Mouse (Mus musculus) liver, adult 2 months (tissue): Measurements from ENCODE around the gene Cx3cr1. TPM values are rescaled to one million over a fixed set of nuclear protein-coding genes. Genes with fewer than 3 reads are reported as not detected.

Experiments used
- DNase-seq: peaks from one replicate; pipeline ENCODE4 v3.0.0-alpha.2; 2011; ENCODE audit warnings: low read depth, low spot score; ENCODE audit errors: extremely low read depth
- H3K27ac ChIP-seq: fragments of 200-500 bp; replicated peaks from 2 replicates; pipeline ENCODE4 v1.5.1; 2012; ENCODE audit warnings: low read depth, mild to moderate bottlenecking, control low read depth, inconsistent platforms, low read length; ENCODE audit not compliant: insufficient read depth
- H3K27me3 ChIP-seq: fragments of 200-500 bp; 2 replicates; pipeline ENCODE4 v1.6.1; 2012; ENCODE audit warnings: mild to moderate bottlenecking, moderate library complexity, low read length, inconsistent platforms; ENCODE audit not compliant: control insufficient read depth, insufficient read depth
- H3K36me3 ChIP-seq: fragments of 200-500 bp; 2 replicates; pipeline ENCODE4 v1.6.1; 2012; ENCODE audit warnings: low read length, inconsistent platforms; ENCODE audit not compliant: control insufficient read depth, insufficient read depth
- H3K4me1 ChIP-seq: fragments of 200-500 bp; 2 replicates; pipeline ENCODE4 v1.6.1; 2011; ENCODE audit warnings: low read length; ENCODE audit not compliant: control insufficient read depth, insufficient read depth
- H3K4me3 ChIP-seq: fragments of 200-500 bp; 2 replicates; pipeline ENCODE4 v1.5.1; 2011; ENCODE audit warnings: low read depth, mild to moderate bottlenecking, control low read depth, low read length, moderate library complexity; ENCODE audit not compliant: insufficient read depth
- H3K79me2 ChIP-seq: fragments of 200-500 bp; 2 replicates; pipeline ENCODE4 v1.6.1; 2012; ENCODE audit warnings: inconsistent platforms, mild to moderate bottlenecking, low read length, moderate library complexity; ENCODE audit not compliant: control insufficient read depth, insufficient read depth
- H3K9ac ChIP-seq: fragments of 200-500 bp; 2 replicates; pipeline ENCODE4 v1.6.1; 2012; ENCODE audit warnings: low read depth, mild to moderate bottlenecking, control low read depth, inconsistent platforms, low read length
- CTCF ChIP-seq: fragments of 200-500 bp; IDR thresholded peaks from 2 replicates; pipeline ENCODE4 v1.5.1; 2011; ENCODE audit warnings: low read depth, low read length, control low read depth
- POLR2A ChIP-seq: fragments of 200-500 bp; IDR thresholded peaks from 2 replicates; pipeline ENCODE4 v1.6.1; 2011; ENCODE audit warnings: low read length, control low read depth; ENCODE audit not compliant: insufficient read depth; ENCODE audit errors: extremely low read depth
- WGBS: fragments of 180-500 bp; shearing (Covaris S2); methylation state at CpG from one replicate; pipeline ENCODE4 v1.1.7; 2018; 5-methylcytosine and 5-hydroxymethylcytosine counted together
- polyA plus RNA-seq: library from polyadenylated mRNA; depleted of rRNA; stranded (reverse); fragments of >200 nt; gene quantifications from 2 replicates; pipeline ENCODE4 v1.2.3, GENCODE M21; 2012
- total RNA-seq: library from RNA; depleted of rRNA; stranded (reverse); fragments of >200 nt; gene quantifications from 2 replicates; pipeline ENCODE4 v1.2.3, GENCODE M21; 2014

Gene Cx3cr1
- total and polyA plus RNA-seq, 2 experiments, result 0.09 to 0.39 TPM

- no peak for DNase-seq
- Histone ChIP-seq H3K36me3 (no peaks in the 10 kb centered on the region), H3K27me3 (no peaks in the 10 kb centered on the region), H3K27ac (no peak overlapping the region), H3K9ac (no peak overlapping the region), H3K4me3 (no peak overlapping the region), H3K4me1 (peaks cover 4% of the 10 kb centered on the region), H3K79me2 (no peaks in the 10 kb centered on the region)
- WGBS, result 45% methylated on average over 6 of the region's 6 CpGs
- TF ChIP-seq POLR2A (no peak), CTCF (no peak)
Observed at GRCm38 (mm10) chr9:120032710-120033109, 37.0 kb downstream of the Cx3cr1 start.

GRCm38 (mm10) chr9:120030421-120030820 lies 39.3 kb downstream of the Cx3cr1 start:
- Histone ChIP-seq H3K4me3 (no peak overlapping the region), H3K36me3 (no peaks in the 10 kb centered on the region), H3K27me3 (no peaks in the 10 kb centered on the region), H3K27ac (no peak overlapping the region), H3K4me1 (peaks cover 13% of the 10 kb centered on the region), H3K9ac (no peak overlapping the region), H3K79me2 (no peaks in the 10 kb centered on the region)
- TF ChIP-seq CTCF (no peak), POLR2A (no peak)
- DNase-seq, result no peak
- 84% methylated on average over 10 of the region's 10 CpGs for WGBS

- no peak for TF ChIP-seq CTCF
- no peak for TF ChIP-seq POLR2A
- Histone ChIP-seq H3K4me3 (no peak overlapping the region), H3K79me2 (no peaks in the 10 kb centered on the region), H3K4me1 (peaks cover 13% of the 10 kb centered on the region), H3K9ac (no peak overlapping the region), H3K27ac (no peak overlapping the region), H3K36me3 (no peaks in the 10 kb centered on the region), H3K27me3 (no peaks in the 10 kb centered on the region)
- DNase-seq, result no peak
- 90% methylated on average over 6 of the region's 6 CpGs for WGBS
Observed at GRCm38 (mm10) chr9:120029880-120030279, 39.8 kb downstream of the Cx3cr1 start.

GRCm38 (mm10) chr9:120027401-120028151 lies 42.1 kb downstream of the Cx3cr1 start:
- H3K9ac ChIP-seq, result peak overlapping the region; percentile 42
- H3K27ac ChIP-seq, result 0 out of 2 replicates have a peak overlapping the region, but pooled peaks have one; percentile 3
- H3K27me3 ChIP-seq, result no peaks in the 10 kb centered on the region
- WGBS, result 11% methylated on average over 14 of the region's 14 CpGs
- H3K4me1 ChIP-seq, result peaks cover 17% of the 10 kb centered on the region
- H3K36me3 ChIP-seq, result no peaks in the 10 kb centered on the region
- H3K79me2 ChIP-seq, result no peaks in the 10 kb centered on the region
- peak; percentile 68 for DNase-seq
- no peak overlapping the region for H3K4me3 ChIP-seq
- TF ChIP-seq POLR2A (no peak), CTCF (peak; percentile 76)

- Histone ChIP-seq H3K36me3 (no peaks in the 10 kb centered on the region), H3K9ac (no peak overlapping the region), H3K4me1 (peaks cover 22% of the 10 kb centered on the region), H3K79me2 (no peaks in the 10 kb centered on the region), H3K4me3 (no peak overlapping the region), H3K27me3 (no peaks in the 10 kb centered on the region), H3K27ac (no peak overlapping the region)
- no peak for DNase-seq
- TF ChIP-seq CTCF (no peak), POLR2A (no peak)
- 91% methylated on average over 5 of the region's 5 CpGs for WGBS
Observed at GRCm38 (mm10) chr9:120024625-120025024, 45.1 kb downstream of the Cx3cr1 start.

- H3K27ac ChIP-seq, result no peak overlapping the region
- no peaks in the 10 kb centered on the region for H3K36me3 ChIP-seq
- H3K4me3 ChIP-seq, result no peak overlapping the region
- H3K27me3 ChIP-seq, result no peaks in the 10 kb centered on the region
- H3K4me1 ChIP-seq, result peaks cover 22% of the 10 kb centered on the region
- no peak overlapping the region for H3K9ac ChIP-seq
- TF ChIP-seq CTCF, result no peak
- TF ChIP-seq POLR2A, result no peak
- H3K79me2 ChIP-seq, result no peaks in the 10 kb centered on the region
- DNase-seq, result no peak
- 79% methylated on average over 10 of the region's 10 CpGs for WGBS
Observed at GRCm38 (mm10) chr9:120024171-120024570, 45.5 kb downstream of the Cx3cr1 start.
